Mouse (Mus musculus) G1E-ER4 (cell line): ENCODE measurements at regions not wholly inside any gene's neighbourhood (a gene's known extent, or its start where the extent isn't known, plus 50 kb on each side); places are given as distances from the start of the nearest gene placed in this dataset.

Source experiments
- GATA1 ChIP-seq: IDR thresholded peaks from one replicate; pipeline ENCODE4 v1.8.0; 2012; ENCODE audit warnings: low read length, inconsistent platforms

DNA sequence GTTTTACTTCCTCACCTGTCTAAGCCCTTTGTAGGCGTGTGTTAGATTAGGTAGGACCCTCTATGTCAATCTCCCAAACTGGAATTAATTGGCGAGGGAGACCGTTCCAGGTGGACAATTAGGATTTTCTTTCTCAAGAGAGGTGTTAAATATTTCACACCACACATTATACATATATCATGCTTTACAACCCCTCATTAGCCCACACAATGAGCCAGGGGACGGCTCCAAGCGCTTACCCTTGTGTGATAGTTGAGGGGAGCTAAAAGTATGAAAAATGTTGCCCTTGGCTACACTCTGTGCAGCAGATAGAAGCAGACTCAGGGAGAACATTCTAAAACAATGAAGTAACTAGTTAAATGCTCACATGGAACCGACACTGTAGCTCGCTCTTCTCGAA is 153.5 kb upstream of the Cep162 start:
- no peak for TF ChIP-seq GATA1

DNA sequence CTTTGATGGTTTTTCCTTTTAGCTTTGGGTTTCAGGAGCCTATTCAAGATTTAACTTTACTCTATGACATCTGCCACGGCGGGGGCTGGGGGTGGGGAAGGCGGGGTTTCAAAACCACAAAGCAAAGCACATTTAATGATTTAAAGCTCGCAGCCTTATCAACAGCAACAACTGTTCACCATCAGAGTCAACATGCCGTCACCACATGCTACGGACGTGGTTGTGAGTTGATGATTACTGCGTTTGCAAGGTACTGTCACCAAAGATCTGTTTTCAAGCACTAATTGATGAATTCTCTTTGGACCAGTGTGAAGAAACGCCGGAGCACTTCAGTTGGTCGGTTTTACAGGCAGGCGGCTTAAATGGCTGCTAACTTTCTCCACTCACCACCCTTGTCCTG is 151.1 kb upstream of the Cep162 start:
- no peak for TF ChIP-seq GATA1

DNA sequence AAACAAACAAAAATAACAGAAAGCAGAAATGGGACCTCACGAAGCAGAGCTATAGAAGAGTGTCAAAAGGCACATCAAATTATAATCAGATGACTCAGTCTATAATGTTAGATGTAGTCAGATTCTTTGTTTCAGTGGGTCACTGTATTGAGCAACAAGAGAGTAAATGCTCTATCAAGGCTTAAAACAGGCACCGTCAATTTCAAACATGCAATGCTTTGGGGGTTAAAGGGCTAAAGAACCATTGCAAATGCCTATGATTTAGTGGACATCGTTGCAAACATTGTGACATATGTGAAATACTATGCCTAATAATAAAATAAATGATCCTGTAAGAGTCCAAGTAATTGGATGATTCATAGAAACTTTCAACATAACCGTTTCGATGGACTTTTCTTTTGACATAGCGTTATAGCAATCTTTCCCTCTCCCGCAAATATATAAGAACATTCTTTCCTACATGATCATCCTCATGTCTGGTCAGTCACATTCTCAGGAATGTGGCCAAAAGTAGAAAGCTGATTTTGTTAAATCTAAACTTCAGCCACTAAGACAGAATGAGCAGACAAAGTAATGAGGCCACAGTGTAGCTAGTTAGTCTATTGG is 149.9 kb upstream of the Cep162 start:
- TF ChIP-seq GATA1 = no peak

DNA sequence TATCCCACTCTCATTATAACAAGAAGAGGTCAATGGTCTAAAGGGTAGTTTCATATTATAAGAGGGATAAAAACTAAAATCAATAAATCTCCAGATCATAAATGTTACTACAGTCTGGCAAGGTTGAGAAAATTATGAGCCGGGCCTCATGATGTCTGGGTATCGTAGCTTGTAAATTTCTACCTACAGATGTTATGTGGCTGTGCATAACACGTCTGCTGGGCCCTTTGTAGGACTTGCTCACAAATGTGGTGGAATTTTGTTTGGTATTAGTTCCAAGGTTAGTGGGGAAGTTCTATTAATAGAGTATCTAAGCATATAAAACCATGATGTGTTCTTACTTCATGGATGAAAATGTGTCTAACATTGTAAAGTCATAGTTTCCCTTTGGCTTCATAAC is 146.7 kb upstream of the Cep162 start:
- TF ChIP-seq GATA1 = no peak

DNA sequence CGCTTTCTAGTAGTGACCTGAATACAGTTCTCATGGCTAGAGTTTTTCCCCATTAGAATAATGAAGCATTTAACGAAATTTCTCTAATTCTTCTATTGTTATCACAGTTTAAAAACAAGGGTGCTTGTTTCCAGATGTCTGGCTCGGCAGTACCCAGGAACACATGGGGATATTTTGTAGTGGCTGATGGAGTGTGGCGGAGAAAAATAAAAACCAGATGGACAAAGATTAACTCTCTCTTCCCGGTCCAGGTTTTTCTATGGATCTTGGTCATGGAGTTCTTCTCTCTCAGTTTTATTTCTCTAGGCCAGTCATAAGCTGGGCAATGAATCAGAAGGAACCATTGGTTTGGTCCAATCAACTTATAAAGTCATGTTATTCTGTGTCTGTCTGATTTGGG is 132.2 kb upstream of the Cep162 start:
- TF ChIP-seq GATA1 = no peak

DNA sequence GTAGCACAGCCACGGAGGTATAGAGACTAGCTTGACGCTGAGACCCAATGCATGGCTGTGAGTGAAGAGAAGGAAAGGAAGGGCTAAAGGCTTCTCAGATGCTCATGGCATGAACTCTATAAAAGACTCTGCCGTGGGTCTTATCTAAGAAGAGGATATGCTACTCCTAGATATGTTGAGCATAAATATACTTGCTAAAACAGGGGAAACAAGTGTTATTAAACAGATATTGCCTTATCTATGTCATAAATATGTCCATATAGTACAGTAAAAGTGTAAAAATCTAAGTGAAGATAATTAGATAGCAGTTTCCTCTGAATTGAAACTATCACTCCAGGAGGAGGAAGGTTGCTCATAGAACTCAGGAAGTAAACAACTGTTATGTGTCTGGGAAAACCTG is 128.2 kb upstream of the Cep162 start:
- peak; percentile 66 for TF ChIP-seq GATA1

DNA sequence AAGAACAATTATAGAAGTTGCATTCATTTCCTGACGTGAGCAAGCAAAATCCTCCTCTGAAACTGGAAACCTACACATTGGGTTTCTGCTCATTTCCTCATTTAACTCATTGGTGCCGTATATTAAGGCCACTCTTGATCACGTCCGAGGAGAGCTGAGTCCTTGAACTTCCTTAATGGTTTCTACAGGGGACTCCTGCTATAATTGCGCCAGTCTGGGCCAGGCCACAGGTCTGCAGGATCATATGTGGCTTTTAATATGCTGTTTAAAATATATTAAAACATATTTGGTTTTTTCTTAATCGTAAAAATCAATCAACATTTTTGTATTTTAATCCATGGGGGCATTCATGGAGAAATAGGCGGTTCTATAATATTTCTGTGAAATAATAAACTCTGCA is 122.6 kb upstream of the Cep162 start:
- no peak for TF ChIP-seq GATA1

DNA sequence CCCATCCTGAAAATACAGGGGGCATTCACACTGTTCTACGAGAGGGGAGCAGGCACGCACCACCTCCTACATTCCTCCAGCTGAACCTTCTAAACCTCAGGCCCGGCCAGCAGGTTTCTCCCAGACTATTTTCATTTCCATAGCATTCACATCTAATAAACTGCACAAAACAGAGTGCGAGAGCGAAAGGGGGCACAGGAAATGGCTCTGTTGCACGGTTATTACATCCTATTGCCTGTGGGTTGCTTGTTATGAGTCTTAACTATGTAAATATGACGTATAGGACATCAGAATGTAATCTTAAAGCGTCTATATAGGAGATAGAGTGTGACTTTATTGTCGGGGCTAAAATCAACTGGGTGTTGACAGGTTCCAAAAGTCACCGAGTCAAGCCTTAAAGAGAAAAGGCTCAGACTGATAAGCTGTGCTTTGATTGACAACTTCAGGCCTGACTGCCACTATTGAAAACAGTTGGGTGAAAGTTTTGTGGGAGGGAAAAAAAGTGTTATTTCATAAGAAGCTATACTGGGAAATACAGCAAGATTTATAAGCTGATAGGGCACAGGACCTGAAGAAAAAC is 121.5 kb upstream of the Cep162 start:
- TF ChIP-seq GATA1 = no peak

DNA sequence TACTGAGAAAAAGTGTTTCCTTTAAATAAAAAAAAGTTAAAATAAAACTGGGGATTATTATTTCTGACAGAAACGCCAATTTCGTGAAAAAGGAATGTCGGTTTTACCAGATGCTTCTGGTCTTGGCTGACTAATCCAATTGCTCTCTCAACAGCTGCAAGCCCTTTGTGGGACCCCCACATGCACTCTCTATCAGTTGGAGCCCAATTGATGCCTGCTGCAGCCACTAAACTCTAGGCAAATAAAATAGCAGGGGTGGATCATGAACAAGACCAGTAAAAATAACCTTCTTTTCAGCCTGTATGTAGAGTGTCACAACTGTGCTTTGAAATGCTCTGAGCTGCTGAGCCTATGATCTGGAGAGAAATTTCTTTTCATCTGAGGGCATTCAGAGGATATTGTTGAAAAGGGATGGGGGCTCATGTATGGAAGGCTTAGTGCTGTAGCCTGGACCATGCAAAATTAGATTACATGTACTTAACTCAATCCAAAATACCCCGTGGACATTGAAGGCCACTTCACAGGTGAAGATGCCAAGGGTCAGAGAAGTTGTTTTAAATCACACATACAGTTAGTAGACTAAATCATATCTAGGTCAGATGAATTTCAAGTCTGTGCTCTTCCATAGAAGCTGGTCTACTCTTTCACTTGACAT is 117.0 kb upstream of the Cep162 start:
- TF ChIP-seq GATA1 = no peak

DNA sequence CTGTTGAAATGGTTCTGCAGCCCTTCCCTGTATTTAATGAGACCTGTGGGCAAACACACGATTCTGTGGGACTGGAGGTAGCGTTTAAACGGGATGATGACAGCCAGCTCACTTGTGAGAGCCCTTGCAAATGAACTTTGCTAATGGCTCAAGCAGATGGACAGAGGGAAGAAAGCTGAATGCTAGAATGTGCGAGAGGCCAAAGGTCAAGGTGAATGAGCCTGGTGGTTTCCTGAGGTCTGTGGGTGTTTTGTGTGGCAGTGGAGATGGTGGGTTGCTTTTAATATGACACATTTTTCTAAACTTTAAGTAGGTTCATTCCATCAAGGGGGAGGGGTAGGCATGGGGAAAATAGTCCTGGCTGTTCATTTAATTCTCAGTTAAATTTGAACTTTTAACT is 113.7 kb upstream of the Cep162 start:
- no peak for TF ChIP-seq GATA1

DNA sequence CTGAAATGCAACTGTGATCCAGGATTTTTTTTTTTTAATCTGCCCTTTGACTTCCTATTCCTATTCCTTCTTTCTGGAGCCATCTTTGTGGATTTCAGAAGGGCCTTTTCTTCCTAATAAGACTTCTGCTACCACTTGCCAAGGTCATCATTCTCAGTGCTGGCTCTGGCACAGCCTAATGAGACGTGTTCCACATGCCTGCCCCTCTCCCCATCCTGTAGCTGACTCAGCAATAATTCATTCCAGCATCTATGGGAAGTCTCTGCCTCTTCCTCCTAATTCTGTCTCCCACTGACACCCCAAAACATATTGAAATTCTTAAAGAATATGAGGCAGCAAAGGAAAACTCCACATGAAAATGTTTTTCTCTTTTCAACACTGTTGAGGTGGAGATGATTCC is 91.7 kb upstream of the Cep162 start:
- no peak for TF ChIP-seq GATA1

DNA sequence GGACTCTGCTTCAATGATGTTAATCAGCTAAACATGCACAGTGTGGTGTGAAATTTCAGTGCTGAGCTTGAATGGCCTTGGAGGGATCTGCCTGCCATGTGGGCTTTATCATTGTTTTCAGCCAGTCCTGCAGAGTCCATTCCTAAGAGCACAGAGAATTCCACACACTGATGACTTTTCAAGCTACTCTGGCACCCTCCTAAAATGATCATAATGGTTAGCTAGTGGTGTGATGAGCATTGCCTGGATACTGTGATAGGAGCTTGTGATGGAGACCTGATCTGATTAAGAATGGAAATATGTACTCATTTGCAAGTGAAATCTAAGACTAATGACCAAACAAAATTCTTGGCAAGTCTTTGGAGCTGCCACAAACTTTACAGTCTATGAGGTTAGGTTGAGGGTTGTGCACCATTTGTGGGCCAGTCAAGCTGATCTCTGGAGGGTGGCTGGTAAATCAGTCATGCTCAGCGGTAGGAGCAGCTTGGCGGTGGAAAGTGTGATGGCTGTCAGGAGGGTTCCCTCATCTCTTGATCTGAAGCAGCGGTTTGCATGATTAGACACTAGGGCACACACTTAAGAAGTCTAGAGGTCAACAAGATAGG is 91.0 kb upstream of the Cep162 start:
- no peak for TF ChIP-seq GATA1

DNA sequence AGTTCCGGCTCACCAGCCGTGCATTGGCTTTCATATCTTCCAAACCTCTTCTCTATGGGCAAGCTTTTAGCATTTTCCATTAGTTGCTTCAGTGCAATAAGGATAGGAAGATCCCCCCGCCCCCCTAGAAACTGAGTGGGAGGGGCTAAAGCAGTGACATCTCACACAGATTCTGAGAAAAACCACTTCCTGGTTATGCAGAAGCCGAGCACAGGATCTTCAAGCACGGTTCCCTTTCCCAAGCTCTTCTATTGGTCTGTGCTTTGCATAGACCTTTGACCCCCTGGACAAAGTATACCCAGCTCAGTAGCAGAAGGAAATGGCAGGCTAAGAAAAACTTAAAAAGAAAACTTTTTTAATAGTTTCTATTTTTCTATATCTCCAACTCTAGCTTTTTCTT is 86.1 kb upstream of the Cep162 start:
- no peak for TF ChIP-seq GATA1

DNA sequence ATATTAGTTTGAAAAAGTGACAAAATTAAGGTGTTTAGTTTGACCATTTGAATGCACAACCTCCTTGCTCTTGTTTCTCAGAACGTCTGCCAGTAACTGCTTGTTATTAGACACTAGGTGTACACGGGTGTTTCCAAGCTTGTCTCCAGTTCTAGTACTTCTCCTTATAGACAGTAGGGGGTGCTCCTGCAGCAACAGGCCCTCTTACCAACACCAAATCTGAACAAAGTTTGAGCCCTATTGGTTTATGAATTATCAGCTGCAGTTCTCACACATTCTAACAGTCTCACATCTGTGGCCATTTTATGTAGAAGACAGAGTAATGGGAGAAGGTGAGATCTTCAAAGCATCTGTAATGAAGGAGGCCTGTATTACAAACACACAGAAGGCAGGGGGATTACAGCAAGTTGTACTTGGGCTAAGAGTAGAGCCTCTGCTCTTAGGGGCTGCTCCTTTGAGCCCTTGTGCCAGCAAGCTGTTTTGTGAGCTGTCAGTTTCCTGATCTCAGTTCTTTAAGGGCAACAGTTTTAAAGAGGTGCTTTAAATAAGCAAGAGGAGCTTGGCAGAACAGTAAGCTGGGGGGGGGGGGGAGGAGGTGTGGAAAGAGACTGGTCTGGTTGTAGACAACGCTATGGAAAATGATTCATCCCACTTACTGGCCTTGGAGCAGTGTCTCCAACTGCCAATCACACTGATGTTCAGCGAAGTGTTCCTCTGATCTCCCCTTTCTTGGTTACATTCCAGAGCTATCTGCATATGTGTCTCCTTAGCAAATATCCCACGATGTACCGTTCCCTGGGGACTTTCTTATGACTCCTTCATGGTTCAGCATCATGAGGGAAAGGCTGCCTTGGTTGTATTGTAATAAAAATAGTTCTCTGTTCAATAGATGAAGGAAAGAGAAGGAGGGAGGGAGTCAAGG is 71.3 kb upstream of the Cep162 start:
- no peak for TF ChIP-seq GATA1

DNA sequence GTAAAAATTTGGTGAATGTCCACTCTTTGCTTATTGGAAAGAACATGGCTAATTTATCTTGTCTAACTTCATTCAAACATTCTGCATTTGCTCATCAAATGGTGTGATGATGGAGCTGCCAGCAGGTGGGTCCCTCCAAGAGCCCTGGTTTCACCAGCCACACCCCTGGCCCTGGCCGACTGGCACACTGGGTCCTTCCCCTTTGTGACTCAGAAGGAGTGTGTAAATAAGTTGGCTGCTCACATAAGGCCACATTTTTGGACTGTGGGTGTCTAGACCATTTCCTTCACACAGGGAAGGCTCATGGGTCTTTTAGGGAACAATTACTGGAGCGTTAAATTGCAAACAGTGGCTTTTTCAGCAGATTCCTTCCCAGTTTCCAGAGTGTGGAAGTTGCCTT is 68.4 kb upstream of the Cep162 start:
- no peak for TF ChIP-seq GATA1

DNA sequence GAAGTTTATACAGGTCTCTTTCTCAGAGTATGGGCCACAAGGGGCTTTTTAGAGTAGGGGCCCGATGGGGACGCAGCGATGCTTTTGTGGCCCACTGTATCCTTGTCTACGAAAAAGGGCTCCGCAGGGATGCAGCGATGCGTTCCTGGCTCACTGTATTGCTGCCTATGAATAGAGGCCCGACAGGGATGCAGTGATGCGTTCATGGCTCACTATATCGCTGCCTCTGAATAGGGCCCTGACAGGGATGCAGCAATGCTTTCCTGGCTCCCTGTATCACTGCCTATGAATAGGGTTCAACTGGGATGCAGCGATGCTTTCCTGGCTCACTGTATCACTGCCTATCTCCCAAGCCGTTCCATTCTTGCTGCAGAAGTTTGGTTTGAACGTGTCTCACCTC is 65.4 kb upstream of the Cep162 start:
- TF ChIP-seq GATA1 = no peak

DNA sequence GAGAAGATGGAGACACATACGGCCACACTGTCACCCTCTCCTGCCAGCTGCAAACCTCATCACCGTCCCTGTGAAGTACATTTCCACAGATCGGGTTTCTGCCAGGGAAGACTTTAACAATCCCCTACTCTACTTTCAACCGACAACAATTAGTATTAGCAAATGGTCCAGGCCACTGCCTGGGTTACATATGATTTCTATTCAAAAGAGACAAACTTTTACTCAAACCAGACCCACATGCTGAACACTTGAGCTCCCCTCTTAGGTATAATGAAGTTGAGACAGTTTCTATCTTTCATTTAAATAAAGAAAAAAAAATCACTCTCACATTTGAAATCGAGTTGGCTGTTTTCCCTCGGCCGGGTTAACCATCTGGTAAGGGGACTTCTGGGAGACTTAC is 63.4 kb upstream of the Cep162 start:
- no peak for TF ChIP-seq GATA1
